Mouse (Mus musculus) bone marrow, adult 2 months (tissue): ENCODE data around the gene Cog4.

Experiments used
- CTCF ChIP-seq: fragments of 200-500 bp; IDR thresholded peaks from 2 replicates; pipeline ENCODE4 v1.5.1; 2011; ENCODE audit warnings: low read length, control low read depth; ENCODE audit not compliant: control insufficient read depth, insufficient read depth
- POLR2A ChIP-seq: fragments of 200-500 bp; IDR thresholded peaks from 2 replicates; pipeline ENCODE4 v1.6.1; 2011; ENCODE audit warnings: low read depth, mild to moderate bottlenecking, control low read depth, low read length, borderline replicate concordance; ENCODE audit not compliant: control insufficient read depth

- TF ChIP-seq POLR2A (no peak), CTCF (no peak)
These were observed 37.4 kb downstream of the Cog4 start for GRCm38 (mm10) chr8:110883824-110884223.
